Mouse (Mus musculus) forebrain, postnatal 0 days (tissue): Measurements from ENCODE around the gene Uxs1. TPM values are rescaled to one million over a fixed set of nuclear protein-coding genes. Genes with fewer than 3 reads are reported as not detected.

Experiments
- ATAC-seq: fragments of 200-750 bp; cut with Nextera tagmentation; 2 replicates; pipeline ENCODE4 v1.8.0; 2017; ENCODE audit warnings: mild to moderate bottlenecking, moderate library complexity
- DNase-seq: peaks from one replicate; pipeline ENCODE4 v3.0.0-alpha.2; 2015
- H3K27ac ChIP-seq: fragments of 300-500 bp; sonication (generic); 2 replicates; pipeline ENCODE4 v1.5.1; 2014; ENCODE audit warnings: low read depth, mild to moderate bottlenecking, antibody characterized with exemption, low read length, moderate library complexity, mixed read lengths
- H3K27me3 ChIP-seq: fragments of 300-500 bp; sonication (generic); 2 replicates; pipeline ENCODE4 v1.6.1; 2014; ENCODE audit warnings: mild to moderate bottlenecking, low read length, mixed read lengths; ENCODE audit not compliant: insufficient read depth
- H3K36me3 ChIP-seq: fragments of 300-500 bp; sonication (generic); 2 replicates; pipeline ENCODE4 v1.6.1; 2014; ENCODE audit warnings: mild to moderate bottlenecking, moderate library complexity; ENCODE audit not compliant: insufficient read depth
- H3K4me1 ChIP-seq: fragments of 300-500 bp; sonication (generic); 2 replicates; pipeline ENCODE4 v1.6.1; 2014; ENCODE audit warnings: antibody characterized with exemption; ENCODE audit not compliant: insufficient read depth
- H3K4me2 ChIP-seq: fragments of 300-500 bp; sonication (generic); 2 replicates; pipeline ENCODE4 v1.6.1; 2014; ENCODE audit warnings: low read depth, mild to moderate bottlenecking, moderate library complexity
- H3K4me3 ChIP-seq: fragments of 300-500 bp; sonication (generic); 2 replicates; pipeline ENCODE4 v1.5.1; 2014; ENCODE audit warnings: low read depth, low read length, mixed read lengths
- H3K9ac ChIP-seq: fragments of 300-500 bp; sonication (generic); 2 replicates; pipeline ENCODE4 v1.6.1; 2014; ENCODE audit warnings: mild to moderate bottlenecking
- H3K9me3 ChIP-seq: fragments of 300-500 bp; sonication (generic); 2 replicates; pipeline ENCODE4 v1.6.1; 2016; ENCODE audit warnings: low read length
- CTCF ChIP-seq: sonication (generic); IDR thresholded peaks from 2 replicates; pipeline ENCODE4 v1.5.1; 2016; ENCODE audit warnings: antibody characterized with exemption, control low read depth, low read depth
- WGBS: fragments of 180-500 bp; shearing (Covaris S2); extraction: QIAGEN DNeasy Blood & Tissue Kit; methylation state at CpG from one replicate; pipeline ENCODE4 v1.1.7; 2014; 5-methylcytosine and 5-hydroxymethylcytosine counted together
- polyA plus RNA-seq: library from polyadenylated mRNA; unstranded; fragments of >200 nt; fragmentation: Nextera tagmentation; extraction: Ambion mirVana; gene quantifications from 2 replicates; pipeline ENCODE4 v1.2.1, GENCODE M21; 2015
- total RNA-seq: library from RNA; depleted of rRNA; stranded (reverse); fragments of >200 nt; gene quantifications from 2 replicates; pipeline ENCODE4 v1.2.3, GENCODE M21; 2014

The Uxs1 gene
- total and polyA plus RNA-seq, 2 experiments from 2014 or later: 18.0 to 19.7 TPM

DNA sequence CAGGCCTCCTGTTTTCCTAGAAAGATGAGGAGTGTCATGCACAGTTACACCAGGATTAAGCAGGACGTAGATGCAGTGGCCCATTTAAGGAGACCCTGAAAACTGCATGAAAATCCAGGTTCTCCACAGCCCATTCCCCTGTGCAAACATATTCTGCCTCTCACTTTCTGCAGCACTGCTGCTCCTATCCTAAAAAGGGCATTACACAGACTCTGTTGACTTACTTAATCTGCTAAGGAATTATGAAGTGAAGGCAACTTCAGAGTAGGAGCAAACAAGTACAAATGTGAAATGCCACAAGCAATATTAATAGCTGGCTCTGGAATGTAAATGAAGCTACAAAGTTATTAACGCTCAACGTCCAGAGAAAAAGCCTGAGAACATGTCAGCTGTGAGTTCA lies 45.9 kb downstream of the Uxs1 start:
- Histone ChIP-seq H3K27me3 (no peaks in the 10 kb centered on the region), H3K4me2 (no peak overlapping the region), H3K4me1 (no peaks in the 10 kb centered on the region), H3K27ac (no peak overlapping the region), H3K9ac (no peak overlapping the region), H3K36me3 (peaks cover 18% of the 10 kb centered on the region; the same call in 1 of the 2 replicates), H3K4me3 (no peak overlapping the region), H3K9me3 (no peaks in the 10 kb centered on the region)
- 87% methylated on average over 3 of the region's 3 CpGs for WGBS
- DNase-seq (no peak), ATAC-seq (no peak)
- TF ChIP-seq CTCF: no peak

DNA sequence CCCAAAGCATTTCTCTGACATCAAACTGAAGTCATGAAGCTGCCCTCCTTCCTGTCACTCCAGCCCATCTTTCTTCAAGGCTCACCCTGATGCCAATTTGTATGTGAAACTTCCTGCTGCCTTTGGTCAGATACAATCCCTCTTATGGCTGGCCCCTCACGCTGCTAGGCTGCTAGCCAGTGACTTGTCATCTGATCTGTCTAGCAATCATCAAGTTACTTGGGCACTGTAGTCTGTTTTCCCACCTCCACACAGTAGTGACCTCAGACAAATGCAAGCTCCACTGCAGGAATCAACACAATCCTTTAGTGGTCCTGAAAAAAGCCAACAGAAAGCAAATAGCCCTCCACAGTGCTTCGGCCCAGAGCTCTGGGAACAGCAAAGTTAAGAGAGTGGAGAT lies 46.4 kb downstream of the Uxs1 start:
- H3K27me3 ChIP-seq: no peaks in the 10 kb centered on the region
- H3K4me1 ChIP-seq: no peaks in the 10 kb centered on the region
- 82% methylated on average over 2 of the region's 2 CpGs for WGBS
- no peaks in the 10 kb centered on the region for H3K9me3 ChIP-seq
- H3K36me3 ChIP-seq: peaks cover 15% of the 10 kb centered on the region; the same call in 1 of the 2 replicates
- H3K4me2 ChIP-seq: no peak overlapping the region
- H3K27ac ChIP-seq: no peak overlapping the region
- ATAC-seq: no peak
- no peak for DNase-seq
- H3K4me3 ChIP-seq: no peak overlapping the region
- no peak for TF ChIP-seq CTCF
- no peak overlapping the region for H3K9ac ChIP-seq

DNA sequence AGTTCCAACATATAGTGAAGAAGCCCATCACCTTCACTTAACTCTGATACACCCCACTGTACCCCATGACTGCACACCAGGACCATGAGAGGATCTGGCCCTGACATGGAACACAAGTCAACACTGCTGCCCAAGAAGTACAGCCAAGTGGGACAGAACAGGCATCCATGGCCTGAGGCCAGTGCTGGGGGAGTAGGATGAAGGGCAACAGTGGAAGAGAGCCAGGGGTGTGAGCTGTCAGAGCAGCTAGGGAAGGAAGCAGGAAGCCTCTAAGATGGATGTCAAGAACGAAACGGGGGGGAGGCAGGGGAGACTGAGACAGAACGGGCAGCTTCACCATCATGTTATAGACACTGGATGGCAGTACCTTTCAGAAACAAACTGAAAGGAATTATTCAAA lies 51.5 kb downstream of the Uxs1 start:
- Histone ChIP-seq H3K9ac (no peak overlapping the region), H3K4me2 (no peak overlapping the region), H3K4me3 (no peak overlapping the region), H3K36me3 (peaks cover 23% of the 10 kb centered on the region), H3K4me1 (no peaks in the 10 kb centered on the region), H3K27ac (no peak overlapping the region), H3K9me3 (no peaks in the 10 kb centered on the region), H3K27me3 (no peaks in the 10 kb centered on the region)
- no peak for DNase-seq
- WGBS: 92% methylated on average over 3 of the region's 3 CpGs
- no peak for TF ChIP-seq CTCF
- no peak for ATAC-seq

DNA sequence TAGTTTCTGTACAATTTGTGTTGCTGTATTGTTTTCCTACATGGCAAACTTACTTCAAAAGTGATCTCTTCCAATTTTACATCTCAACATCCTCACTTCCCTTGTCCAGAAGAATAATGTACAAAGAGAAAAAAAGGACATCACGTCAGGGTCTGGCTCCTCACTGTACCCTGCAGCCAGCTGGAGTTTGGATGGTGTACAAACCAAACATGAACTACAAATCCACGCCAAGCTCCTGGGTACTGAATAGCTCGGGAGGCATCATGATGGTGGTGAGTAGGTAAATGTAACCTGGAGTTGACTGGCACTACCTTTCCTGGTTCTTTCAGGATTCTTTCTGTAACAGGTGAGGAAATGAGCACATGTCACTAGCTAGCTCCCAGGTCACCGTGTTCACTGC lies 53.5 kb downstream of the Uxs1 start:
- Histone ChIP-seq H3K9ac (no peak overlapping the region), H3K4me3 (no peak overlapping the region), H3K27ac (no peak overlapping the region), H3K4me2 (no peak overlapping the region), H3K4me1 (no peaks in the 10 kb centered on the region), H3K36me3 (peaks cover 36% of the 10 kb centered on the region), H3K27me3 (no peaks in the 10 kb centered on the region), H3K9me3 (no peaks in the 10 kb centered on the region)
- no peak for TF ChIP-seq CTCF
- no peak for DNase-seq
- ATAC-seq: no peak
- WGBS: 83% methylated on average over 4 of the region's 4 CpGs

DNA sequence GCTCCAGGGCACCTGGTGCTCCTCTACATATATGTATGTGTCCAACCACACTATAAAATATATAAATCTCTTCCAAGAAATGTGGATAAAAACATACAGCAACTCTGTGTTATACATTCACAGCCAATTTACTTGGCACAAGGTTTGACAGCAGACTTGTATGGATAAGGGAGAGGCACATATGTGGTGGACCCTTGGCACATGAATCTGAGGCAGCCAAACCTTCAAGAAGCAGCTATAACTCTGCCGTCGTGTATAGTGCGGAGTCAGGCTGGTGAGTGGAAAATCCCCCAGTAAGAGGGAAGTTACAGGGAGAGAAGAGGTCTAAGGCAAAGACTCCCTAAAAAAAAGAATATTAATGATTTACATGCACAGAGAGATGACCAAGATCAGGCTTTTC lies 54.9 kb downstream of the Uxs1 start:
- DNase-seq (peak; percentile 41), ATAC-seq (peak; percentile 83)
- H3K4me1 ChIP-seq: no peaks in the 10 kb centered on the region
- no peak overlapping the region for H3K4me3 ChIP-seq
- H3K4me2 ChIP-seq: no peak overlapping the region
- no peak overlapping the region for H3K9ac ChIP-seq
- H3K36me3 ChIP-seq: peaks cover 39% of the 10 kb centered on the region
- H3K27me3 ChIP-seq: no peaks in the 10 kb centered on the region
- H3K9me3 ChIP-seq: no peaks in the 10 kb centered on the region
- H3K27ac ChIP-seq: no peak overlapping the region
- no peak for TF ChIP-seq CTCF
- 84% methylated on average over 3 of the region's 3 CpGs for WGBS

DNA sequence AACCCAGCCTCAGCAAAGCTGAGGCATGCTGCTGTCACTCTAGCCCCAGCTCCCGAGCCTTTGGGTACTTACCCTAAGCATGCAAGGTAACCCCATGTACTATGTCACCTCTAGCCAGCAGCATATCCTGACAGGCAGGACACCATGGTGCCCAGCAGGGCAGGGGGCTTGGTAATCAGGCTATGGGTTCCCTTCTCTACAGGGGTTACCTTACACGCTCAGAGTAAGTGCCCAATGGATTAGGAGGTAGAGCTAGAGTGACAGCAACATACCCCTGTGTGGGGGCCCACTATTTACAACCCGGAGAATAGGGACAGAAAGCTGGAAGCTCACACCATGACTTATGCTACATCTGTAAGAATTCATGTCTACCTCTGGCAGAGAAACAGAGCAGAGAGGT lies 57.6 kb downstream of the Uxs1 start:
- H3K4me1 ChIP-seq: no peaks in the 10 kb centered on the region
- DNase-seq: no peak
- no peak overlapping the region for H3K27ac ChIP-seq
- no peaks in the 10 kb centered on the region for H3K27me3 ChIP-seq
- H3K4me2 ChIP-seq: no peak overlapping the region
- no peaks in the 10 kb centered on the region for H3K9me3 ChIP-seq
- no peak for ATAC-seq
- 89% methylated on average over 3 of the region's 3 CpGs for WGBS
- no peak for TF ChIP-seq CTCF
- H3K36me3 ChIP-seq: peaks cover 47% of the 10 kb centered on the region
- no peak overlapping the region for H3K4me3 ChIP-seq
- H3K9ac ChIP-seq: no peak overlapping the region

DNA sequence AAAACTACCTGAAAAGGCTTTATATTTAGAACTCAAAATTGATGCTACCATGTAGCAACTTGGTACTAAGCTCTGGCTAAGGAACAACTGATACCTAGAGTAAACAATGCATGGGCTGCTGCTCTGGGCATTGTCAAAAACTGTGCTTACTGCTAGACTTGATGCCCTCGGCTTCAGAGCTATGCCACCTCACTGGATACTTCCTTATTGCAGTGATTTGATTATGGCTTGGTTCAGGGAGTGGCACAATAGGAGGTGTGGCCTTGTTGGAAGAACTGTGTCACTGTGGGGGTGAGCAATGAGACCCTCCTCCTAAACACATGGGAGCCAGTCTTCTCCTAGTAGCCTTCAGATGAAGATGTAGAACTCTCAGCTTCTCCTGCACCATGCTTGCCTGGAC lies 58.3 kb downstream of the Uxs1 start:
- Histone ChIP-seq H3K27ac (no peak overlapping the region), H3K27me3 (no peaks in the 10 kb centered on the region), H3K4me1 (no peaks in the 10 kb centered on the region), H3K9me3 (no peaks in the 10 kb centered on the region), H3K9ac (no peak overlapping the region), H3K4me2 (no peak overlapping the region), H3K36me3 (peaks cover 54% of the 10 kb centered on the region), H3K4me3 (no peak overlapping the region)
- no peak for ATAC-seq
- no peak for TF ChIP-seq CTCF
- WGBS: 69% methylated on average over 1 of the region's 1 CpGs
- DNase-seq: no peak
